Mouse (Mus musculus): Measurements from ENCODE around the gene Cdr2l. TPM values are rescaled to one million over a fixed set of nuclear protein-coding genes. Genes with fewer than 3 reads are reported as not detected.

Cdr2l gene
- total RNA-seq (2021) = 1 to 10 TPM; 4.5 TPM
- 6.2 and 6.7 TPM in 2 replicates for polyA plus RNA-seq (2012; rRNA removed)
- long read RNA-seq, transcript Cdr2l-201 (5 exons, 3,700 nt) = major isoform, 6 of 7 reads
- long read RNA-seq, partial matches to known transcripts = 0 of 7 reads
- long read RNA-seq, other reads (novel, unspliced or antisense) = 1 of 7 reads

GRCm38 (mm10) chr11:115381743-115382539, at the start of gene Cdr2l:
Cdr2l (plus strand) TSS chr11:115381916.
- H3K27ac ChIP-seq = peak within 1 kb of the TSS; percentile 84
- H3K36me3 ChIP-seq (ENCODE audit: control insufficient read depth, insufficient read depth, low read length) = no peaks in the 10 kb centered on the region
- intact Hi-C loops (cut with DNase I) = loop anchor here (2.0 kb wide), 1 partner anchor 21 kb away; the partner anchor contains the start of gene Mrpl58
- no peaks in the 10 kb centered on the region for H3K27me3 ChIP-seq (ENCODE audit: control insufficient read depth, insufficient read depth, low read length)
- peak within 1 kb of the TSS; percentile 76 for H3K4me3 ChIP-seq
- peak; percentile 93 to 94 for DNase-seq
- H3K4me1 ChIP-seq (ENCODE audit: control insufficient read depth, insufficient read depth, low read length) = peaks cover 6% of the 10 kb centered on the region
- H3K9ac ChIP-seq (ENCODE audit: low read depth, low read length) = peak within 1 kb of the TSS; percentile 95
- H3K79me2 ChIP-seq (replicated peaks; ENCODE audit: control insufficient read depth, insufficient read depth, low read length) = no peaks in the 10 kb centered on the region
- no peak for TF ChIP-seq EP300 (IDR thresholded peaks at IDR 0.05; ENCODE audit: insufficient read depth, low read depth, low read length)
- 0 out of 2 replicates have a peak, but pooled peaks have one; percentile 7 for TF ChIP-seq CTCF (IDR thresholded peaks at IDR 0.05)
- TF ChIP-seq POLR2A (IDR thresholded peaks at IDR 0.05; ENCODE audit: insufficient read depth, low read depth, low read length) = peak; percentile 77
- WGBS = 1% methylated on average over 73 of the region's 76 CpGs

GRCm38 (mm10) chr11:115334531-115334930, 47.2 kb upstream of the Cdr2l start, which contains the start of gene Otop3:
Otop3 (plus strand) TSS chr11:115334731.
- intact Hi-C loops (cut with DNase I) = no loop called here
- TF ChIP-seq EP300 (IDR thresholded peaks at IDR 0.05; ENCODE audit: insufficient read depth, low read depth, low read length) (no peak), CTCF (IDR thresholded peaks at IDR 0.05) (no peak), POLR2A (IDR thresholded peaks at IDR 0.05; ENCODE audit: insufficient read depth, low read depth, low read length) (no peak)

GRCm38 (mm10) chr11:115335223-115335622, 46.5 kb upstream of the Cdr2l start:
- 50% methylated on average over 12 of the region's 12 CpGs for WGBS

More at GRCm38 (mm10) chr11:115334531-115334930, 47.2 kb upstream of the Cdr2l start, which contains the start of gene Otop3:
- Histone ChIP-seq H3K79me2 (replicated peaks; ENCODE audit: control insufficient read depth, insufficient read depth, low read length) (no peaks in the 10 kb centered on the region), H3K4me3 (no peak within 1 kb of the TSS), H3K9ac (ENCODE audit: low read depth, low read length) (no peak within 1 kb of the TSS), H3K36me3 (ENCODE audit: control insufficient read depth, insufficient read depth, low read length) (no peaks in the 10 kb centered on the region), H3K27me3 (ENCODE audit: control insufficient read depth, insufficient read depth, low read length) (peaks cover 6% of the 10 kb centered on the region), H3K27ac (no peak within 1 kb of the TSS), H3K4me1 (ENCODE audit: control insufficient read depth, insufficient read depth, low read length) (no peaks in the 10 kb centered on the region)
- 6% methylated on average over 29 of the region's 29 CpGs for WGBS
- DNase-seq = no peak

GRCm38 (mm10) chr11:115336115-115336514, 45.6 kb upstream of the Cdr2l start:
- H3K4me1 ChIP-seq (ENCODE audit: control insufficient read depth, insufficient read depth, low read length) = no peaks in the 10 kb centered on the region
- H3K4me3 ChIP-seq = no peak overlapping the region
- no peak for DNase-seq
- WGBS = 17% methylated on average over 6 of the region's 6 CpGs
- peaks cover 6% of the 10 kb centered on the region for H3K27me3 ChIP-seq (ENCODE audit: control insufficient read depth, insufficient read depth, low read length)
- TF ChIP-seq CTCF (IDR thresholded peaks at IDR 0.05) = no peak
- TF ChIP-seq POLR2A (IDR thresholded peaks at IDR 0.05; ENCODE audit: insufficient read depth, low read depth, low read length) = no peak
- TF ChIP-seq EP300 (IDR thresholded peaks at IDR 0.05; ENCODE audit: insufficient read depth, low read depth, low read length) = no peak
- H3K9ac ChIP-seq (ENCODE audit: low read depth, low read length) = no peak overlapping the region
- H3K36me3 ChIP-seq (ENCODE audit: control insufficient read depth, insufficient read depth, low read length) = no peaks in the 10 kb centered on the region
- intact Hi-C loops (cut with DNase I) = no loop called here
- no peaks in the 10 kb centered on the region for H3K79me2 ChIP-seq (replicated peaks; ENCODE audit: control insufficient read depth, insufficient read depth, low read length)
- no peak overlapping the region for H3K27ac ChIP-seq

More at GRCm38 (mm10) chr11:115335223-115335622, 46.5 kb upstream of the Cdr2l start:
- Histone ChIP-seq H3K27ac (no peak overlapping the region), H3K36me3 (ENCODE audit: control insufficient read depth, insufficient read depth, low read length) (no peaks in the 10 kb centered on the region), H3K79me2 (replicated peaks; ENCODE audit: control insufficient read depth, insufficient read depth, low read length) (no peaks in the 10 kb centered on the region), H3K27me3 (ENCODE audit: control insufficient read depth, insufficient read depth, low read length) (peaks cover 6% of the 10 kb centered on the region), H3K9ac (ENCODE audit: low read depth, low read length) (no peak overlapping the region), H3K4me3 (no peak overlapping the region), H3K4me1 (ENCODE audit: control insufficient read depth, insufficient read depth, low read length) (no peaks in the 10 kb centered on the region)
- TF ChIP-seq CTCF (IDR thresholded peaks at IDR 0.05) (no peak), POLR2A (IDR thresholded peaks at IDR 0.05; ENCODE audit: insufficient read depth, low read depth, low read length) (no peak), EP300 (IDR thresholded peaks at IDR 0.05; ENCODE audit: insufficient read depth, low read depth, low read length) (no peak)
- intact Hi-C loops (cut with DNase I) = no loop called here
- no peak for DNase-seq

GRCm38 (mm10) chr11:115337350-115337749, 44.4 kb upstream of the Cdr2l start:
- 42% methylated on average over 3 of the region's 3 CpGs for WGBS
- intact Hi-C loops (cut with DNase I) = no loop called here
- DNase-seq = no peak
- peaks cover 6% of the 10 kb centered on the region for H3K27me3 ChIP-seq (ENCODE audit: control insufficient read depth, insufficient read depth, low read length)
- TF ChIP-seq CTCF (IDR thresholded peaks at IDR 0.05) (no peak), POLR2A (IDR thresholded peaks at IDR 0.05; ENCODE audit: insufficient read depth, low read depth, low read length) (no peak), EP300 (IDR thresholded peaks at IDR 0.05; ENCODE audit: insufficient read depth, low read depth, low read length) (no peak)
- H3K79me2 ChIP-seq (replicated peaks; ENCODE audit: control insufficient read depth, insufficient read depth, low read length) = no peaks in the 10 kb centered on the region
- H3K4me3 ChIP-seq = no peak overlapping the region
- no peak overlapping the region for H3K27ac ChIP-seq
- H3K4me1 ChIP-seq (ENCODE audit: control insufficient read depth, insufficient read depth, low read length) = no peaks in the 10 kb centered on the region
- H3K9ac ChIP-seq (ENCODE audit: low read depth, low read length) = no peak overlapping the region
- no peaks in the 10 kb centered on the region for H3K36me3 ChIP-seq (ENCODE audit: control insufficient read depth, insufficient read depth, low read length)

GRCm38 (mm10) chr11:115337826-115338225, 43.9 kb upstream of the Cdr2l start:
- H3K36me3 ChIP-seq (ENCODE audit: control insufficient read depth, insufficient read depth, low read length) = no peaks in the 10 kb centered on the region
- intact Hi-C loops (cut with DNase I) = no loop called here
- H3K4me3 ChIP-seq = no peak overlapping the region
- H3K27me3 ChIP-seq (ENCODE audit: control insufficient read depth, insufficient read depth, low read length) = peaks cover 6% of the 10 kb centered on the region
- H3K79me2 ChIP-seq (replicated peaks; ENCODE audit: control insufficient read depth, insufficient read depth, low read length) = no peaks in the 10 kb centered on the region
- 44% methylated on average over 1 of the region's 1 CpGs for WGBS
- H3K4me1 ChIP-seq (ENCODE audit: control insufficient read depth, insufficient read depth, low read length) = no peaks in the 10 kb centered on the region
- DNase-seq = no peak
- H3K27ac ChIP-seq = no peak overlapping the region
- TF ChIP-seq EP300 (IDR thresholded peaks at IDR 0.05; ENCODE audit: insufficient read depth, low read depth, low read length) (no peak), POLR2A (IDR thresholded peaks at IDR 0.05; ENCODE audit: insufficient read depth, low read depth, low read length) (no peak), CTCF (IDR thresholded peaks at IDR 0.05) (no peak)
- no peak overlapping the region for H3K9ac ChIP-seq (ENCODE audit: low read depth, low read length)

Data from heart, adult 2 months (tissue).